Mouse (Mus musculus) skeletal muscle tissue, adult 2 months (tissue): Measurements from ENCODE around the gene Slc25a18.

Experiments
- DNase-seq: peaks from one replicate; pipeline ENCODE4 v3.0.0-alpha.2; 2012; ENCODE audit warnings: low read depth, low spot score

Slc25a18 gene

DNA sequence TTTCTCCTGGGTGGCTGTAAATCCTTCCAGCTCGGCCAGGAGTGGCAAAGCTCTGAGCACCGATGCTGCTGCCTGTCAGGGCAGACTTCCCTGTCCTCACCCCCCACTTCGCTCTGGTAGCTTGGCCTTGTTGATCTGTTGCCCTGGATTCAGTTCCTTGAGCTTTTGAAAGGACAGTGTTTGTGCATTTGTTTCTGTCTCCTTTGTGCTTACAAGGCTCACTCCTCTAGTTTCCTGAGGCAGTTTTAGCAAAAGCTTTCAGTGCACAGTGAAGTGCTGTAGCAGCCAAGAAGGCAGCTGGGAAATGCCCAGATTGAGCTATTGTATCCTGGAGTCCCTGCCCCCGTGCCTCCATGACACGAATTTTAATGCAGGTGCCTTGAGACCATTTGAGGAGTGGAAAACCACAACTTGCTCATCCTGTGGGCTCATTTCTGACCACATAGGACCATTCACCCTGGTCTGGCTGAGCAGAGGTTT lies at the start of gene Slc25a18:
Slc25a18 (plus strand) TSS at position 430 of the 480 bp plus-strand sequence.
- DNase-seq = no peak

DNA sequence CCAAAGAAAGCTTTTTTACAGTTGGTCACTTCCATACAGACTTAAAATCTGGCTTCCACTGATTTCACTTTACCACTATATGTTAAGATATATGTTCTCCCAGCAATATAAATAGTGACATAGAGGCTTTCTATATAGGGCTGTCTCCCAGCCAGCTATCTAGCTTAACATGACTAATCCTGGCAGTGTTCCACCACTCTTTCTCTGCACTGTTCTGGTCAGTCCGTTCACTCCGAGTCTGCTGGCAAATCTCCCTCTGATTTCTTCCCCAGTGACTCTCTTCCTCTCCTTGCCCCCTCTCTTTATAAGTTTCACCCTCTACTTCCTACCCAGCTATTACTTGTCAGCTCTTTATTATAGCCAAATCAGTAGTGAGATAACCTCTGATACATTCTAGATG lies 47.4 kb upstream of the Slc25a18 start:
- no peak for DNase-seq

- DNase-seq = no peak
Measured at GRCm38 (mm10) chr6:120736011-120736410, 37.4 kb upstream of the Slc25a18 start.

DNA sequence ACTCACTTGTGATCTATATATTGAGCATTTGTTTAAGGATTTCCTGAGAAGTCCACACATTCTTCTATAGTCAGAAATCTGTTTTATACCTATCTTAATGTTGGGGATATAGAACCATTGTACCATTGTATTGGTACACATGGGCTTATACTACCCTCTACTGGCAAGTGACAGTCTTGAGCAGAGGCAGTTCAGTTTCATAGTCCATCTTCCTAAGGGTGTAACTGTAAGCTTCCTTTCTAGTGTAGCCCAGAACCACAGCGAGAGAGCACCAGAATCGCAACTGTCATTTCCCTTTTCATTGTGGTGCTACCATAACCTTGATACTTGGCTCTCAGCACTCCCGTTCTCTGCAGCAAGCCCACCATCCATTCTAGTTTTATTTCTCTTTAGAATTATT lies 36.8 kb upstream of the Slc25a18 start:
- peak; percentile 25 for DNase-seq

DNA sequence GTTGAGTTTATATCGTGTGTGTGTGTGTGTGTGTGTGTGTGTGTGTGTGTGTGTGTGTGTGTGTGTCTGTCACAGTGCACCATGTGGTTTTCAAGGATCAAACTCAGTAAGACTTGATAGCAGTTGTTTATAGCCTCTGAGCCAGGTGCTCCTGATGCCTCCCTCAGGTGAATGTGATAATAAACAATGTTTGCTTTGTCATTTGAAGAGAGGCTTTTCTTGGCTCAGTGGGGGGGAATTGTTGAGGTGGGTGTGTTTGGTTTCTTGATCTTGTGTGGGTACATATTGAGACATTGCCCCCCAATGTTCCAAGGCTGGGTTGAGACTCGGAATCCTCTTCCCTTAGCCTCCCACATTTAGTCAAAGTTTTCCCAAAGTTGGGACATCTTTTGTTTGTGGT lies 30.2 kb upstream of the Slc25a18 start:
- DNase-seq = no peak

GRCm38 (mm10) chr6:120744266-120744665 lies 29.1 kb upstream of the Slc25a18 start:
- no peak for DNase-seq

- DNase-seq = no peak
Measured at GRCm38 (mm10) chr6:120746416-120746815, 27.0 kb upstream of the Slc25a18 start.

GRCm38 (mm10) chr6:120761151-120761550 lies 12.2 kb upstream of the Slc25a18 start:
- DNase-seq = no peak

DNA sequence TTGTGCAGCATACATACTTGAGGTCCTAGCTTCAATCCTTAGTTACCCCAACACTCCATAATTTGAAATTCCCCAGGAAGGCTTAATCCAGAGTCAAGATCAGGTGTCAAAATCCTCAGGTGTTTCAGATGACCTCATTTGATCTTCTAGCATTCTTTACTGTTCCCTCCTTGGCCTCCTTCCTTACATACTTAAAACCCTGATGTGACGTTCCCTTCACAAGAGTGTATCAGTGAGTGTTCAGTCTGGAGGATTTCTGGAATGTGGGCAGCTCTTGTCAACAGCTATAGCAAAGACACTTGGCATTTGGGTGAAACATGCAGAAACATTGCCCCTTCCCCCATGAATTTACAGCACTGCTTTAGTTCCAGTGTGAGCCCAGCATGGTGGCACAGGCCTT lies 3.4 kb upstream of the Slc25a18 start:
- DNase-seq = no peak

DNA sequence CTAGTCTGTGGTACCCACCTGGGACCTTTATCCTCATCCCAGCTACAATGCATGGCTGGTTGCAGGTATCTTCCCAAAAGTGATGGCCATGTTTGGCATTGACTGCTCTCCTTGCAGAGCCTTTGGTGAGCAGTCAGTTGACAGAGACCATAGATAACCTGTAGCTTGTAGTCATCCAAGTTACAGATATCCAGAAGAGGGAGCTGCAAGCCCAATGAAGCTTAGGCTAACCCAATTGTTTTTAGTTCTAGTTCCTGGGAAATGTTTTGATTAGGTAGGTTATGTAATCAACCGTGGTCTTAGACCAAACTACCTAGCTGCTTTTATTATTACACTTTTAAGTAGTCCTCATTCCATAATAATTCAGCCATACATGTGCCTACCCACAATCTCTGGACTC lies 2.0 kb upstream of the Slc25a18 start:
- DNase-seq = no peak

GRCm38 (mm10) chr6:120772025-120772424 lies 1.4 kb upstream of the Slc25a18 start:
- DNase-seq = peak; percentile 23

- DNase-seq = no peak
Measured at GRCm38 (mm10) chr6:120773763-120774162, 385 bp downstream of the Slc25a18 start.

GRCm38 (mm10) chr6:120776286-120776685 lies 2.9 kb downstream of the Slc25a18 start:
- DNase-seq = no peak

DNA sequence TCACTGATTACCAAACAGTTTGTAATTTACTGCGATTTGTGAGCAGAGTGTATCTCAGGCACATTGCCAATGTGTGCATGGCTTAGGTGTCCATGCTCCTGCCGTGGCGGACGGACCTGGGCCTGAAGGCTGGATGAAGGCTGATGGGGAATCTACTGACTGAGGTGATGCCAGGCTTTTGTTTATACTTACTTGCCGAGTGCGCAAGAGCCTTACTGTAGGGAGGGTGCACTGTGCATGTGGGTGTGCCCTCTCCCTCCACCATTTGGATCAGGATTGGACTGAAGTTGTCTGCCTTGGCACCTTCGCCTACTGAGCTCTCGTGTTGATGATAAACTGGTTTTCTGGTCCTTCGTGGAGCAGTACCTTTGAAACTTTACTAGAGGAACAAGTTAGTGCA lies 4.2 kb downstream of the Slc25a18 start:
- no peak for DNase-seq

DNA sequence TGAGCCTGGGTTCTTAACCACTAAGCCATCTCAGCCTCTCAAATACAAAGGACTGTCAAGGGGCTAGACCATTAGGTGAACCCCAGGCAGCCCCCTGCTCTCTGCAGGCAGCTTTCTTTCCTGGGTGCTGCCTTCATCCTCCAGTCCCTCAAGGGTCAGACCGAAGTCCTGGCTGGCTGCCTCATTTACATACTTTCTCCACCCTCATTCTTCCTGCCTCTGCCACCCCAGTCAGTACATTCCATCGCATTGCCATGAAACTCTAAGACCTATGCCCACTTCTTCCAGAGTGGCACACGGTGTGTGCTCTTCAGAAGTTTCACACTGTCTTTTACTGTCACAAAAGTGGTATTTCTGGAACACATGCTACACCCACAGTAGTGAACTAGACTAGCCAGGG lies 4.8 kb downstream of the Slc25a18 start:
- DNase-seq = no peak

- DNase-seq = no peak
Measured at GRCm38 (mm10) chr6:120782948-120783347, 9.6 kb downstream of the Slc25a18 start.

GRCm38 (mm10) chr6:120784351-120784750 lies 11.0 kb downstream of the Slc25a18 start:
- DNase-seq = no peak

DNA sequence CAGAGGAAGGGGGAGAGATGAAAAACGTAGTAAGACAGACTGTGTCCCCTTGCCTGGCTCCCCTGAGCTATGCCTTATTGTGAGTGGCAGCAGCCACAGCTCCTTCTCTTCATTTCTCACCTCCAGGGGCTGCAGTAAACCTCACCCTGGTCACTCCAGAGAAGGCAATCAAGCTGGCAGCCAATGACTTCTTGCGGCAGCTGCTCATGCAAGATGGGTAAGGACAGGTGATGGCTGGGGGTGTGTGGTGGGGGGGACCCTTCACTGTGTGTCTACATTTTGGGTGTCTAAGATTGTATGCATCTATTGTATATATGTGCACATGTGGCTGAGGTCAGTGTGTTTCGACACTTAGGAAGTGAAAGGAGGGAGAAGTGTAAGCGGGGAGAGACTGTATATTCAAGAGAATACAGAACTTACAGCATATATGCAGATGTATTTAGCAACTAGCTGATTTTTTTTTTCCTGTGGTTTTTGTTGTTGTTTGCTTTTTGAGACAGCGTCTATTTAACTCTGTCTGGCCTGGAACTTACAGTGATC lies 14.8 kb downstream of the Slc25a18 start:
- no peak for DNase-seq

GRCm38 (mm10) chr6:120788904-120789303 lies 15.5 kb downstream of the Slc25a18 start:
- no peak for DNase-seq

GRCm38 (mm10) chr6:120790153-120790552 lies 16.8 kb downstream of the Slc25a18 start:
- DNase-seq = no peak

- DNase-seq = no peak
Measured at GRCm38 (mm10) chr6:120790717-120791116, 17.3 kb downstream of the Slc25a18 start.

- no peak for DNase-seq
Measured at GRCm38 (mm10) chr6:120792947-120793346, 19.6 kb downstream of the Slc25a18 start.

GRCm38 (mm10) chr6:120795422-120796086 lies 22.2 kb downstream of the Slc25a18 start:
- peak; percentile 62 for DNase-seq

- DNase-seq = no peak
Measured at GRCm38 (mm10) chr6:120796111-120796510, 22.7 kb downstream of the Slc25a18 start.
